Mouse (Mus musculus) midbrain, embryonic 14.5 days (tissue): ENCODE results near the gene Ddo. TPM values are rescaled to one million over a fixed set of nuclear protein-coding genes. Genes with fewer than 3 reads are reported as not detected.

ENCODE experiments used
- ATAC-seq: fragments of 200-750 bp; cut with Nextera tagmentation; 2 replicates; pipeline ENCODE4 v1.8.0; 2017; ENCODE audit warnings: moderate number of reproducible peaks, moderate library complexity; ENCODE audit not compliant: low FRiP score, low TSS enrichment
- DNase-seq: peaks from one replicate; pipeline ENCODE4 v3.0.0-alpha.2; 2015
- H3K27ac ChIP-seq: fragments of 300-500 bp; sonication (generic); replicated peaks from 2 replicates; pipeline ENCODE4 v1.5.1; 2014; ENCODE audit warnings: mild to moderate bottlenecking, low read depth, low read length, moderate library complexity
- H3K27me3 ChIP-seq: fragments of 300-500 bp; sonication (generic); 2 replicates; pipeline ENCODE4 v1.6.1; 2014; ENCODE audit warnings: low read length, control low read depth, mixed read lengths; ENCODE audit not compliant: control insufficient read depth, insufficient read depth
- H3K36me3 ChIP-seq: fragments of 300-500 bp; sonication (generic); 2 replicates; pipeline ENCODE4 v1.6.1; 2014; ENCODE audit warnings: low read length, control low read depth; ENCODE audit not compliant: control insufficient read depth, insufficient read depth
- H3K4me1 ChIP-seq: fragments of 300-500 bp; sonication (generic); 2 replicates; pipeline ENCODE4 v1.6.1; 2014; ENCODE audit warnings: mild to moderate bottlenecking, antibody characterized with exemption, low read length, control low read depth; ENCODE audit not compliant: control insufficient read depth, insufficient read depth
- H3K4me2 ChIP-seq: fragments of 300-500 bp; sonication (generic); 2 replicates; pipeline ENCODE4 v1.6.1; 2014; ENCODE audit warnings: mild to moderate bottlenecking, low read length, moderate library complexity
- H3K4me3 ChIP-seq: fragments of 300-500 bp; sonication (generic); replicated peaks from 2 replicates; pipeline ENCODE4 v1.5.1; 2014; ENCODE audit warnings: low read depth, low read length
- H3K9ac ChIP-seq: fragments of 300-500 bp; sonication (generic); replicated peaks from 2 replicates; pipeline ENCODE4 v1.6.1; 2014; ENCODE audit warnings: mild to moderate bottlenecking, low read length, moderate library complexity
- H3K9me3 ChIP-seq: fragments of 300-500 bp; sonication (generic); 2 replicates; pipeline ENCODE4 v1.6.1; 2016; ENCODE audit warnings: low read length, control low read depth, mixed read lengths; ENCODE audit not compliant: control insufficient read depth
- WGBS: fragments of 180-500 bp; shearing (Covaris S2); extraction: QIAGEN DNeasy Blood & Tissue Kit; methylation state at CpG from one replicate; pipeline ENCODE4 v1.1.7; 2014; 5-methylcytosine and 5-hydroxymethylcytosine counted together
- polyA plus RNA-seq: library from polyadenylated mRNA; unstranded; fragments of >200 nt; fragmentation: Nextera tagmentation; extraction: Ambion mirVana; gene quantifications from 2 replicates; pipeline ENCODE4 v1.2.1, GENCODE M21; 2014

Ddo gene
- polyA plus RNA-seq: 0.45 and 0.57 TPM in 2 replicates

- no peaks in the 10 kb centered on the region for H3K9me3 ChIP-seq
- DNase-seq: no peak
- H3K27me3 ChIP-seq: no peaks in the 10 kb centered on the region
- H3K4me2 ChIP-seq: no peak within 1 kb of the TSS
- no peak within 1 kb of the TSS for H3K4me3 ChIP-seq
- 78% methylated on average over 8 of the region's 8 CpGs for WGBS
- H3K27ac ChIP-seq: no peak within 1 kb of the TSS
- H3K9ac ChIP-seq: no peak within 1 kb of the TSS
- ATAC-seq: no peak
- H3K4me1 ChIP-seq: no peaks in the 10 kb centered on the region
- no peaks in the 10 kb centered on the region for H3K36me3 ChIP-seq
Measured at GRCm38 (mm10) chr10:40629656-40630311, at the start of gene Ddo. Ddo (plus strand) TSS chr10:40630011.

GRCm38 (mm10) chr10:40583584-40584255 is 46.1 kb upstream of the Ddo start:
- DNase-seq: peak; percentile 8
- no peak for ATAC-seq
- no peaks in the 10 kb centered on the region for H3K27me3 ChIP-seq
- H3K9ac ChIP-seq: no peak overlapping the region
- H3K36me3 ChIP-seq: no peaks in the 10 kb centered on the region
- H3K4me3 ChIP-seq: no peak overlapping the region
- no peak overlapping the region for H3K4me2 ChIP-seq
- no peak overlapping the region for H3K27ac ChIP-seq
- H3K4me1 ChIP-seq: no peaks in the 10 kb centered on the region
- H3K9me3 ChIP-seq: no peaks in the 10 kb centered on the region
- WGBS: 80% methylated on average over 8 of the region's 8 CpGs

DNA sequence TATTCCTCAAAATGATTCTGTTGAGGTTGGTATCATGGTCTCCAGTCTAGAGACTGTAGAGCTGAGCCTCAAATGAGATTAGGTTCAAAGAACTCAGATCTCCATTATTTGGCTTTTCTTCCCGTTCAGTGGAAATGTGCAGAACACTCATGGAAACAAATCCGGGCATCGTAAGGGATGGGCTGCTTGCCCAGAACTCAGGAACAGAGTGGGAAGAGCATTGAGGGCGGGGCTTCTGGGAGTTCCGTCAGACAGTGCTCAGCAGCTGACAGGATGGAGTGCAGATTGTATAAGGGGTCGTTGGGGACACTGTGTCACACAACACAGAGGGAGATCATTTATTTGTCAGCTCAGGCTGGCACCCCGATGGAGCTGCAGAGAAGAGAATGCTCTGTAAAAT is 37.6 kb upstream of the Ddo start:
- Histone ChIP-seq H3K4me3 (no peak overlapping the region), H3K27me3 (no peaks in the 10 kb centered on the region), H3K4me1 (no peaks in the 10 kb centered on the region), H3K4me2 (no peak overlapping the region), H3K36me3 (no peaks in the 10 kb centered on the region), H3K27ac (no peak overlapping the region), H3K9me3 (no peaks in the 10 kb centered on the region), H3K9ac (no peak overlapping the region)
- no peak for DNase-seq
- WGBS: 75% methylated on average over 7 of the region's 7 CpGs
- ATAC-seq: no peak

- ATAC-seq (no peak), DNase-seq (no peak)
- Histone ChIP-seq H3K4me3 (no peak overlapping the region), H3K4me1 (no peaks in the 10 kb centered on the region), H3K27me3 (no peaks in the 10 kb centered on the region), H3K9me3 (no peaks in the 10 kb centered on the region), H3K36me3 (no peaks in the 10 kb centered on the region), H3K4me2 (no peak overlapping the region), H3K9ac (no peak overlapping the region), H3K27ac (no peak overlapping the region)
- WGBS: 92% methylated on average over 3 of the region's 3 CpGs
Measured at GRCm38 (mm10) chr10:40597177-40597576, 32.6 kb upstream of the Ddo start.

DNA sequence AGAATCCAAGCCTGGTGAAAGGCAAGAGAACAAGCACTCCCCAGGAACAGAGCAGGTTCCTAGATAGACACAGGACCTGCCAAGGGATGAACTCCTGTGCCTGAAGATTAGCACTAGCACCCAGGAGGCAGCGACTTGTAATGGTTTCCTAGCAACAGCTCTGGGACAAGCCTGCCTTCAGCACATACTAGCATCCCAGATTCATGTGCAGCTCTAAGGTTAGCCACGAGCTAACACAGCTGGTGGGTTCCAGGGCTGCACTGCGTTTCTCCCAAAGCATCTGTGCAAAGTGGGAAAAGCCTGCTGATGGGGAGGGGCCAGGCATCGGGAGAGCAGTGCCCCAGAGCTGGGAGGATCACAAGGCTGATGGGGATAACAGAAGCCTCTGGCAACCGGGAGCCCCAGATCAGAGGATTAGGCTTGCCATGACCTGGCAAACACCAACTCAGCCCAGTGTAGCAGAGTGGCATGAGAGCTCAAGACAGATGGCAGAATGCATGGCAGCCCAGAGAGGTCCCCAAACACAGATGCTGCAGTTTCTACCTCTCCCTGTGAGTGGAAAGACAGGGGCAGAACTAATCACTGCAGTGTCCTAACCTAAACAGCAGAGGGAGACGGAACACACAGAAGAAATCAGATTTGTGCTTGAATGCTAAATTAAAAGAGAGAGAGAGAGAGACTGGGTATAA is 25.0 kb upstream of the Ddo start:
- ATAC-seq (no peak), DNase-seq (peak; percentile 45)
- H3K27ac ChIP-seq: no peak overlapping the region
- H3K4me2 ChIP-seq: no peak overlapping the region
- H3K27me3 ChIP-seq: no peaks in the 10 kb centered on the region
- no peak overlapping the region for H3K4me3 ChIP-seq
- H3K9me3 ChIP-seq: 0 out of 2 replicates have a peak, but pooled peaks cover 10% of the 10 kb centered on the region
- H3K9ac ChIP-seq: no peak overlapping the region
- 43% methylated on average over 6 of the region's 6 CpGs for WGBS
- no peaks in the 10 kb centered on the region for H3K36me3 ChIP-seq
- no peaks in the 10 kb centered on the region for H3K4me1 ChIP-seq

- H3K4me3 ChIP-seq: no peak overlapping the region
- H3K27me3 ChIP-seq: no peaks in the 10 kb centered on the region
- no peak overlapping the region for H3K4me2 ChIP-seq
- H3K9ac ChIP-seq: no peak overlapping the region
- H3K27ac ChIP-seq: no peak overlapping the region
- no peaks in the 10 kb centered on the region for H3K4me1 ChIP-seq
- DNase-seq (peak; percentile 24), ATAC-seq (no peak)
- no peaks in the 10 kb centered on the region for H3K36me3 ChIP-seq
- H3K9me3 ChIP-seq: no peaks in the 10 kb centered on the region
Measured at GRCm38 (mm10) chr10:40617973-40618372, 11.8 kb upstream of the Ddo start.

- ATAC-seq: no peak
- no peak overlapping the region for H3K27ac ChIP-seq
- no peaks in the 10 kb centered on the region for H3K36me3 ChIP-seq
- no peaks in the 10 kb centered on the region for H3K4me1 ChIP-seq
- 73% methylated on average over 1 of the region's 1 CpGs for whole genome bisulfite sequencing
- H3K27me3 ChIP-seq: no peaks in the 10 kb centered on the region
- no peaks in the 10 kb centered on the region for H3K9me3 ChIP-seq
- no peak overlapping the region for H3K4me2 ChIP-seq
- H3K9ac ChIP-seq: no peak overlapping the region
- no peak for DNase-seq
- no peak overlapping the region for H3K4me3 ChIP-seq
Measured at GRCm38 (mm10) chr10:40619760-40620159, 10.1 kb upstream of the Ddo start.

GRCm38 (mm10) chr10:40629140-40629539 is 671 bp upstream of the Ddo start:
- ATAC-seq: no peak
- no peaks in the 10 kb centered on the region for H3K27me3 ChIP-seq
- H3K9ac ChIP-seq: no peak overlapping the region
- H3K27ac ChIP-seq: no peak overlapping the region
- H3K4me1 ChIP-seq: no peaks in the 10 kb centered on the region
- 74% methylated on average over 7 of the region's 7 CpGs for WGBS
- no peak for DNase-seq
- no peak overlapping the region for H3K4me3 ChIP-seq
- H3K36me3 ChIP-seq: no peaks in the 10 kb centered on the region
- H3K9me3 ChIP-seq: no peaks in the 10 kb centered on the region
- H3K4me2 ChIP-seq: no peak overlapping the region
